Mouse (Mus musculus) right cerebral cortex, postnatal 14 days (tissue): Measurements from ENCODE around the gene Cys1.
A peak's percentile ranks its signal among the peaks of the same experiment; 100 is the strongest.
"Not testable (repeated sequence)": the region's sequence is repeated elsewhere in the genome, so short reads cannot be mapped to it uniquely, and the experiment has no call there.

Experiments used
- DNase-seq: peaks from one replicate; pipeline ENCODE4 v3.0.0; 2022

Gene Cys1

DNA sequence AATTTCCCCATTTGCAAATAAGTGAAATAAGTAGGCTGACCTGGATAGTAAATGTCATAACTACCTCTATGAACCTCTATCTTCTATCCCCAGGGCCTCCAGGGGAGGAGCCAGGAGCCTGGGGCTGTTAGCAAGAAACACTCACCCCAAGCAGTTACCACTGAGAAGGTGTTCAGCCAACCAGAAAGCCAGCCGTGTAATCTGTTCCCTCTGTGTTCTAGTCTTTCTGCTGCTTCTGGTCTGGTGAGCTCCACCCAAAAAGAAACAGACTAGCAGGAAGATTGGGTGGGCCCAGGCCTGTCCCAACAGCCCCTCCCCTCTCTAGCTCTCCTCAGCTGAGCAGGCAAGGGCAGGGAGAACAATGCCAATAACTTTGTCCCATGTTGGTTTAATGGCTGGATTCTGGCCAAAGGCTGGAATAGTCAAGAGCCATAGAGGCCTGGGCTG lies 37.5 kb downstream of the Cys1 start:
- no peak for DNase-seq

DNA sequence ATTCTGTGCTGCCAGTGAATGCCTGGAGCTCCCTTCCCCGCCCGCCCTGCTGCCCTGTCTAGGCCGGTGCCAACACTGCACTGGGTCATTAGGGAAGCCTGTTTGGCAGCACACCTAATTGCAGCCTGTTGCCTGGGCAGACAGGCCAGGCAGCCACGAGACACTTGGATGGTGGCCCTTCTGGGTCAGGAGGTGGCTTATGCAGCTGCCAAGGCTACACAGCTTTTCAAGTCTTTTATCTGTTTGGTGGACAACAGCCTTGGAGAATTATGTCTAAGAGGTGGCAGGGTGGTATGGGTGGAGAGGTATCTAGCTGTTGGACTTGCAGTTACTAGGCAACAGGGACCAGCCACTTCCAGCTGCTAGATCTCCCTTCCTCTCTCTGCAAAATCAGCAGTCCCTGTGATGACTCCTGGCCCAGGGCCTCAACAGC lies 39.2 kb downstream of the Cys1 start:
- DNase-seq = peak; percentile 62

DNA sequence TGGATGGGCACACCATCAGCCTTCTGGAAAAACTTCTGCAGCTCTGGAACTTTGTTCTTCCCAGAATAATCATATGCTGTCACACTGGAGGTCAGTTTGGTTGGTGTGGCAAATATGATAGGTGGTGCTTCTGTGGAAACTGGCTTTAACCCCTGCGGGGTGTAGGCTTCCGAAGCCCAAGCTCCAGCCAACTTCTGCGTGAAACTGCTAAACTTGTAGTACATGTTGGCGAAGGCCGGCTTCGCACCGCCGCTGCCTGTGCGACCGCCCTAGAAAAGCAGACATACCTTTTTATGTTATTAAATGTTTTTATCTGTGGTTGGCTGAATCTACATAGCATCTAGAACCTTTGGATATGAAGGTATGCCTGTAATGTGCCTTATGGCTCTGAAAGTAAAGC lies 42.8 kb downstream of the Cys1 start:
- not testable (repeated sequence) for DNase-seq

DNA sequence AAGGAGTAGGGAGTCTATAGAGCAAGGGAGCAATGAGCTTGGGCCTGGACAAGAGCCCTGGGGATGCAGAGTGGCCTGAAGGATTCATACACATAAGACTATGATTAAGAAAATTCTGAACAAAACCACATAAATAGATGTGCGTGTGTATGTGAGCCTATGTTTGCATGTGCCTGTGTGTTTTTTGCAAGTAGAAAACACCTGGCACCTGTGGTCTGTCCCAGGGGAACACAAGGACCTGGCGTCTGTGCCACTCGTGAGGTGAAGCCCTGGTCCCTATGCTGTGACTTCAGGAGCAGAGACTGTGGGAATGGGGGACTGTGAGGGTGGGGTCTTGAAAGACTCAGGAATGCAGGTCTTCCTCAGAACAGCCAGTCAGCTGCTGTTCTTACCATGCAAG lies 47.0 kb downstream of the Cys1 start:
- no peak for DNase-seq

DNA sequence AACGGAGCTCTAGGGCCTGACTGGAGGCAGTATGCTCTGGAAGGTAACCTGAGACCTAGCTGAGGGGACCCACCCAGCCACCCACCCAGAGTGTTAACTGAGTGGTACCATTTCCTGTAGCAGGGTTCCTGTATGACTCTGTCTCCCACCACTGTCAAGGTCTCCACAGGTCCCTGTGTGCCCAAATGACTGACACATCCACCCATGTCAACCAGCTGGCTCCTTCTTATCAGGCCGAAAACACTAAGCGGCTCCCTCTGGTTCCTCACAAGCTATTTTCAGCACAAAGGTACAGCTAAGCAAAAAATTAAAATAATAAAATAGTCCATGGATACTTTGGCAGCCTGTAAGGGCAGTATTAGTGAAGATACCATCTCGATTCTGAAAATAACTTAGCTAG lies 47.4 kb downstream of the Cys1 start:
- DNase-seq = no peak

DNA sequence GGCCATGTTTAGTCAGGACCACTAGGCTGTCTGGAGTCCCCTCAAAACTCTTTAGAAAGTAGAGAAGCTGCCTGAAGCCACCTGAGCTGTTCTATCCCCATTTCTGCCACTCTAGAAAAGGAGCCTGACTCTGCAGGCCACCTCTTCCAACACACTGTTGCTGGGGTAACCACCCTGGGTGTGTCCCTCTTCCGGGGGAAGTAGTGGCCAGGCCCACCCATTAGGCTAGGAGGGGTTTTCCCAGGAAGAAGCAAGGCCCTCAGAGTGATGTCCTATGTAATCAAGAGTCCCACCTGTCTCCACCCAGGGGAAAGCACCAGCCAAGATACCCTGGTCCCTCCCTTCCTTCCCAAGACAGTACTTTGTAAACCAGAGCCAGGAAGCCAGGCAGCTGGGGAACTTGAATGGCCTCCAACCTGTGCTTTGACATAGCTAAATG lies 47.8 kb downstream of the Cys1 start:
- DNase-seq = no peak

DNA sequence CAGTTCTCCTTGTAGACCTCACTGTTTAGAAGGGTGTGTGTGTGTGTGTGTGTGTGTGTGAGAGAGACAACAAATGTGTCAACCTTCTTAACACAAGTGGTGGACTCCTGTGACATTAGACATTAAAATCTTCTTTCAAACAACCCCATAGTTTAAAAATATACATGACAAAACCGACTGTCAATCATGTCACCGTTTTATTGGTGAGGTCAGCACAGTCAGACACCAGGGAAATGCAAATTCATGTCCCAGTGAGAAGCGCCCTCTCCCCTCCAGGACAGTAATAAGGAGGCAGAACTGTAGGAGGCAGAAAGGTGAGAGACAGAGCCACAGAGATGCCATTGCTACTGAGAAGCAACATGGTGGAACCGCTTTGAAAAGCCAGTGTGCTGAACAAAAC lies 49.2 kb downstream of the Cys1 start:
- no peak for DNase-seq

DNA sequence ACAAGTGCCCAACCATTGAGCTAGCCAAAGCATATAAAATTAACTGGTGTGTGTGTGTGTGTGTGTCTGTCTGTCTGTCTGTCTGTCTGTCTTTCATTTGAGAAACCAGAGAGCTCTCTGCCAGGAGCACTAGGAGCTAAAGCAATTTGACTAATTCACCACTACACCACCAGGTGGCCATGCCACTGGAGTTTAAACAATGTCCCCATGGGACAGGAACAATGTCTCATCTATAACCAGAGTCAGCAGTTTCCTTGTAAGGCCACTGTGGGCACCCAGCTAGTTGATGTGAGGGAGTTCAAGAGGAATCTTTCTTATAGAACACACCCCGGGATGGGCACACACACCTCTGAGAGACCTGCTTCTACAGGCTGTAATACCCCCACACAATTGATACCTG lies 51.4 kb downstream of the Cys1 start:
- DNase-seq = no peak

DNA sequence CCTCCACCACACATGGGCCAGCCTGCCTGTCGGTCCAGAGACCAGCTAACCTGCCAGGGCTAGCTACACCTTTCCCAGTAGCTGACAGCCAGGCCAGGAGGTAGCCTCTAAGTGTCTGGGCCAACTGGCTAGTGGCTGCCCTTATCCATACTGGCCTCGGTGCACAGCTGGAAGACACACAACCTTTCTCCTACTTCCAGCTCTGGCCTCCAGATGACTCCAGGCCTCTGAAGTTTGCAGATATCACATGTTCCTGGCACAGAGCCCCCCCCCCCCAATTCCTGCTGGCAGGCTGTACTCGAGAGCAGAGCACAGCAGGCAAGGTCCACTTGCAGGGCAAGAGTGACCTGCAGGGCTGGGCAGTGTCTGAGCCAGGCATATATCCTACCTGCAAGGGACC lies 54.4 kb downstream of the Cys1 start:
- DNase-seq = no peak

DNA sequence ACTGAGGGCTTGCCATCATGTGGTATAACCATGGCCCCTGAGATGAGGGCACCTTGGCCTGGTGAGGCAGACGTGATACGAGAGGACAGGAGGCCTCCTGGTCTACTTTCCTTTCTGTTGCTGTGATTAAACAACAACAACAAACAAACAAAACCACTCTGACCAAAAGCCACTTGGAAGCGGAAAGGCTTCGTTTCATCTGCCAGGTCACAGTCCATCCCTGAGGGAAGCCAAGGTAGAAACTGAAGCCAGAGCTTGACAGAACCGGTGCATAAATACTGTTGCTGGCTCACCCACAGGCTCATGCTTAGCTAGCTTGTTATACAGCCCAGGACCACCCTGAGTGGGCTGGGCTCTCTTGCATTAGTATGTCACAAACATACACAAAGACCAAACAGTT lies 55.2 kb downstream of the Cys1 start:
- DNase-seq = no peak

DNA sequence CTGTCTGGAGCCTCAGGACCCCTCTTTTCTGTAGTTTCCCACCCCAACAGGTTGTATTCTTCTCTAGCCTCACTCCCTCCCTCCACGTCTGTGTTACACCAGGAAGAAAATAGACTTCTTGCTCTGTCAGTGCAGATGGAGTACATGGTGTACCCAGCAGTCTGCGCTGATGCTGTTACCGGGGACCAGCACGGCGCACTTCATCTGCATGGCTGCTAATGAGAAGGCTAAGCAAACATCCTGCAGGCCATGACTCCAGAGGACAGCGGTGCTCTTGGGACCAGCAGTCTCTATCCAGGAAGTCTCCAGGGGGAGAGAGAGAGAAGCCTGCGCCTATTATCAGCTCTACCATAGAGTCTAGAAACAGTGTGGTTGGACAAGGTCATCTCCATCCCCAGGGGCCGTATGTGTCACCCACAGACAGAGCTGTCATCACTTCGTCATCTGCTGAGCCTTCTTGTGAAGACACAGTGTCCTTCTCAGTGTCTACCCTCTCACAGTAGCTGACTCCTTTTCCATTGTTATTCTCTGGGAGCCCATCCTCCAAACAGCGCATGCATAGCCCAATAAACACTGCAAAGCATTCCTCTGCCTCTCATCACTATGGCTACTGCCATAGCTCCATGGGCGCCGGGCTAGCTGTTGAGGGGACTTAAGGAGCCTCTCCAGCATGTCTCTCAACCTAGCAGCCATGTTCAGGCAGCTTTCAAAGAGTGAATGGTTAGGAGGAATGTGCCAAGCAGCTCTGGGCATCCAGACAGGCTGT lies 57.9 kb downstream of the Cys1 start:
- DNase-seq = no peak

DNA sequence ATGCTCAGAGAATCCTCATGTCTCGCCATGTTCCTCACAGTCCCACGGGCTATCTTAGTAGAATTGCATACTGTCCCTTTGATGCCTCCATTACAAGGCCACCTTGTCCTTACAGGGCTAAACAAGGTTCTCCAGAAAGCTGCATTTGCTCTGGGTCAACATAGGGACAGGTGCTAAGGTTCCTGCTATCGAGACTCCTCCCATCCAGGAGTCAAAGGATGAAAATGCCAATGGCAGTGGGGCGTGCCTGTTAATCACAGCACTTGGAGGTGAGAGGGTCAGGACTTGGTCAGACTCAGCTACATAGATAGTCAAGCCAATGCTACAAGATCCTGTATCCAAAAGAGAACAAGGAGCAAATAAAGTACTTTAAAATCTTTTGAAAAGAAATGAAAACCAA lies 62.2 kb downstream of the Cys1 start:
- no peak for DNase-seq
